7 mouse cellular contexts compared by ENCODE assay signal in the genomic region with DNA sequence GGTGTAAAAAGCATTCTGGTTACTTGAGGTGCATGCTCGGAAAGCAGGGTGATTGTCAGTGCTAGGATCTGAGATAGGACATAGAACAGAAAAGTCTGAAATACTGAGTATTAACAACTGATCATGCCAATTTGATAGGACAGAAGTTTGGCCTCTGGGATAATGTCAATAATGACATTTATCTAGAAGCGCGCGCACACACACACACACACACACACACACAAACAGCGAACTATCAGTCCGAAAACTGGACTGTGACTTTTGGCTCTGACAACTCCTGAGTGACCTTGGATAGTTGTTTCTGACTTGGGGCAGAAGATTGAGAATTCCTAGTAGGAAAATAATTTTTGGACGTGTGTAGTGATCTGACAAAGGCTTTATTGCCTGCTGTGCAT. TPM values are rescaled to one million over a fixed set of nuclear protein-coding genes. Genes with fewer than 3 reads are reported as not detected.
DNase-seq lines count a peak whose midpoint lies in the region; ATAC-seq and TF ChIP-seq lines count a peak whose summit lies in the region.

No protein-coding gene starts in this region.

- no peak overlapping the region for H3K27ac ChIP-seq in lung, postnatal 0 days (ENCODE audit: low read length)
- no peak overlapping the region for H3K27ac ChIP-seq in forebrain, embryonic 11.5 days (ENCODE audit: low read depth, low read length)
- H3K27ac ChIP-seq in limb, embryonic 11.5 days (replicated peaks; ENCODE audit: low read depth, low read length) = no peak overlapping the region
- no peak overlapping the region for H3K27ac ChIP-seq in small intestine, adult 2 months (ENCODE audit: insufficient read depth, low read depth, low read length)

- TF ChIP-seq EP300 in lung, postnatal 0 days (IDR thresholded peaks at IDR 0.05) = no peak

- H3K9me3 ChIP-seq in lung, postnatal 0 days (ENCODE audit: low read length) = no peaks in the 10 kb centered on the region
- H3K9me3 ChIP-seq in forebrain, embryonic 11.5 days (ENCODE audit: control insufficient read depth, low read length) = no peaks in the 10 kb centered on the region
- H3K9me3 ChIP-seq in limb, embryonic 11.5 days (ENCODE audit: control insufficient read depth, low read length) = no peaks in the 10 kb centered on the region

- peak; percentile 31 for DNase-seq in lung, postnatal 0 days (ENCODE audit: low spot score)
- no peak for DNase-seq in lung, adult 18-20 months
- no peak for DNase-seq in forebrain, embryonic 11.5 days (ENCODE audit: low spot score)
- DNase-seq in limb, embryonic 11.5 days (ENCODE audit: low spot score) = no peak
- no peak for DNase-seq in left cerebral cortex, adult 11 months (ENCODE audit: low spot score)

- H3K36me3 ChIP-seq in lung, postnatal 0 days (ENCODE audit: insufficient read depth, low read length) = no peaks in the 10 kb centered on the region
- H3K36me3 ChIP-seq in forebrain, embryonic 11.5 days (ENCODE audit: control insufficient read depth, insufficient read depth, low read length) = no peaks in the 10 kb centered on the region
- H3K36me3 ChIP-seq in limb, embryonic 11.5 days (ENCODE audit: control insufficient read depth, insufficient read depth, low read length) = no peaks in the 10 kb centered on the region
- no peaks in the 10 kb centered on the region for H3K36me3 ChIP-seq in small intestine, adult 2 months (ENCODE audit: control insufficient read depth, insufficient read depth, low read length)

- ATAC-seq in lung, postnatal 0 days = no peak
- ATAC-seq in forebrain, embryonic 11.5 days (replicated peaks; ENCODE audit: low FRiP score) = no peak
- no peak for ATAC-seq in limb, embryonic 11.5 days (ENCODE audit: insufficient number of reproducible peaks, low FRiP score, low TSS enrichment, low read depth)
- ATAC-seq in granulocyte monocyte progenitor cell, adult 5-6 weeks (replicated peaks; ENCODE audit: poor library complexity, severe bottlenecking) = no peak

- no peak for TF ChIP-seq CTCF in lung, postnatal 0 days (IDR thresholded peaks at IDR 0.05)
- no peak for TF ChIP-seq CTCF in small intestine, adult 2 months (IDR thresholded peaks at IDR 0.05; ENCODE audit: extremely low read depth, insufficient read length, insufficient replicate concordance, low read depth, low read length)

- H3K4me2 ChIP-seq in lung, postnatal 0 days (replicated peaks; ENCODE audit: low read depth, low read length) = peak overlapping the region; percentile 95
- H3K4me2 ChIP-seq in forebrain, embryonic 11.5 days (ENCODE audit: low read depth, low read length, severe bottlenecking) = peak overlapping the region; percentile 87
- H3K4me2 ChIP-seq in limb, embryonic 11.5 days (ENCODE audit: low read depth, severe bottlenecking) = peak overlapping the region; percentile 81

- no peaks in the 10 kb centered on the region for H3K27me3 ChIP-seq in lung, postnatal 0 days (replicated peaks; ENCODE audit: insufficient read depth, low read length)
- H3K27me3 ChIP-seq in forebrain, embryonic 11.5 days (ENCODE audit: control insufficient read depth, insufficient read depth, low read length) = no peaks in the 10 kb centered on the region
- H3K27me3 ChIP-seq in limb, embryonic 11.5 days (ENCODE audit: control insufficient read depth, insufficient read depth, low read length) = no peaks in the 10 kb centered on the region
- H3K27me3 ChIP-seq in small intestine, adult 2 months (ENCODE audit: control insufficient read depth, insufficient read depth, low read length) = no peaks in the 10 kb centered on the region

- peak overlapping the region; percentile 74 for H3K9ac ChIP-seq in lung, postnatal 0 days (replicated peaks; ENCODE audit: low read depth)
- peak overlapping the region; percentile 88 for H3K9ac ChIP-seq in forebrain, embryonic 11.5 days (ENCODE audit: low read length)
- peak overlapping the region; percentile 89 for H3K9ac ChIP-seq in limb, embryonic 11.5 days (ENCODE audit: low read length)

- peaks cover 4% of the 10 kb centered on the region; the same call in 1 of the 2 replicates for H3K4me1 ChIP-seq in lung, postnatal 0 days (ENCODE audit: insufficient read depth, low read depth, low read length)
- peaks cover 5% of the 10 kb centered on the region; the same call in 1 of the 2 replicates for H3K4me1 ChIP-seq in forebrain, embryonic 11.5 days (replicated peaks; ENCODE audit: control insufficient read depth, insufficient read depth, low read length)
- 0 out of 2 replicates have a peak, but pooled peaks cover 10% of the 10 kb centered on the region for H3K4me1 ChIP-seq in limb, embryonic 11.5 days (ENCODE audit: control insufficient read depth, insufficient read depth, low read length)
- peaks cover 8% of the 10 kb centered on the region for H3K4me1 ChIP-seq in small intestine, adult 2 months (ENCODE audit: control insufficient read depth, insufficient read depth, insufficient read length, low read length)

- 15% methylated on average over 7 of the region's 7 CpGs for WGBS in lung, postnatal 0 days
- WGBS in forebrain, embryonic 11.5 days = 32% methylated on average over 7 of the region's 7 CpGs
- 43% methylated on average over 7 of the region's 7 CpGs for WGBS in limb, embryonic 11.5 days
- WGBS in small intestine, adult 2 months = 11% methylated on average over 7 of the region's 7 CpGs

- no peak for TF ChIP-seq POLR2A in small intestine, adult 2 months (IDR thresholded peaks at IDR 0.05; ENCODE audit: low read depth, low read length)

- peak overlapping the region; percentile 74 for H3K4me3 ChIP-seq in lung, postnatal 0 days (ENCODE audit: low read depth, low read length)
- peak overlapping the region; percentile 85 for H3K4me3 ChIP-seq in forebrain, embryonic 11.5 days (ENCODE audit: low read depth, low read length)
- peak overlapping the region; percentile 92 for H3K4me3 ChIP-seq in limb, embryonic 11.5 days (ENCODE audit: low read depth, low read length)
- peak overlapping the region; percentile 82 for H3K4me3 ChIP-seq in small intestine, adult 2 months (ENCODE audit: low read depth, low read length)

RNA-seq across cellular contexts. Expression of gene Gm20503, which starts 0.8 kb away (rescaled TPM):
- 18.9 and 23.2 TPM in 2 replicates for polyA plus RNA-seq in lung, postnatal 0 days (2015; fragmentation: Nextera tagmentation; extraction: Ambion mirVana)
- polyA plus RNA-seq in forebrain, embryonic 11.5 days (2014; fragmentation: Nextera tagmentation; extraction: Ambion mirVana) = 6.5 and 7.0 TPM in 2 replicates
- 9.7 TPM in 2 replicates for polyA plus RNA-seq in limb, embryonic 11.5 days (2014; fragmentation: Nextera tagmentation; extraction: Ambion mirVana)
- 0.96 TPM in 1 of 2 replicates, not detected in the other for polyA plus RNA-seq in small intestine, adult 2 months (2012; rRNA removed)
- total RNA-seq in granulocyte monocyte progenitor cell, adult 5-6 weeks (2014; fragmentation: Nextera tagmentation) = not detected in 2 replicates
- not detected in 2 replicates for total RNA-seq in granulocyte monocyte progenitor cell, adult 5-6 weeks (2017)

RNA-seq across cellular contexts. Expression of gene Dnajc25, which starts 8.9 kb away (rescaled TPM):
- polyA plus RNA-seq in lung, postnatal 0 days (2015; fragmentation: Nextera tagmentation; extraction: Ambion mirVana) = 14.1 and 16.6 TPM in 2 replicates
- 6.6 and 7.7 TPM in 2 replicates for polyA plus RNA-seq in forebrain, embryonic 11.5 days (2014; fragmentation: Nextera tagmentation; extraction: Ambion mirVana)
- polyA plus RNA-seq in limb, embryonic 11.5 days (2014; fragmentation: Nextera tagmentation; extraction: Ambion mirVana) = 7.4 and 8.9 TPM in 2 replicates
- 4.2 and 4.7 TPM in 2 replicates for polyA plus RNA-seq in small intestine, adult 2 months (2012; rRNA removed)
- total RNA-seq in granulocyte monocyte progenitor cell, adult 5-6 weeks (2014; fragmentation: Nextera tagmentation) = 12.9 and 13.8 TPM in 2 replicates
- total RNA-seq in granulocyte monocyte progenitor cell, adult 5-6 weeks (2017) = 32.7 and 42.5 TPM in 2 replicates

RNA-seq across cellular contexts. Expression of gene Ptgr1, which starts 16.9 kb away (rescaled TPM):
- 21.6 and 23.5 TPM in 2 replicates for polyA plus RNA-seq in lung, postnatal 0 days (2015; fragmentation: Nextera tagmentation; extraction: Ambion mirVana)
- polyA plus RNA-seq in forebrain, embryonic 11.5 days (2014; fragmentation: Nextera tagmentation; extraction: Ambion mirVana) = 16.6 and 16.8 TPM in 2 replicates
- polyA plus RNA-seq in limb, embryonic 11.5 days (2014; fragmentation: Nextera tagmentation; extraction: Ambion mirVana) = 24.4 and 25.9 TPM in 2 replicates
- 9.9 and 11.2 TPM in 2 replicates for polyA plus RNA-seq in small intestine, adult 2 months (2012; rRNA removed)
- total RNA-seq in granulocyte monocyte progenitor cell, adult 5-6 weeks (2014; fragmentation: Nextera tagmentation) = 56.5 and 58.2 TPM in 2 replicates
- 67.6 and 68.5 TPM in 2 replicates for total RNA-seq in granulocyte monocyte progenitor cell, adult 5-6 weeks (2017)

RNA-seq across cellular contexts. Expression of gene Gng10, which starts 31.1 kb away (rescaled TPM):
- 38.4 TPM in 2 replicates for polyA plus RNA-seq in lung, postnatal 0 days (2015; fragmentation: Nextera tagmentation; extraction: Ambion mirVana)
- 83.2 and 92.6 TPM in 2 replicates for polyA plus RNA-seq in forebrain, embryonic 11.5 days (2014; fragmentation: Nextera tagmentation; extraction: Ambion mirVana)
- polyA plus RNA-seq in limb, embryonic 11.5 days (2014; fragmentation: Nextera tagmentation; extraction: Ambion mirVana) = 118 and 124 TPM in 2 replicates
- 7.1 and 13.0 TPM in 2 replicates for polyA plus RNA-seq in small intestine, adult 2 months (2012; rRNA removed)
- total RNA-seq in granulocyte monocyte progenitor cell, adult 5-6 weeks (2014; fragmentation: Nextera tagmentation) = 184 and 195 TPM in 2 replicates
- 90.0 and 112 TPM in 2 replicates for total RNA-seq in granulocyte monocyte progenitor cell, adult 5-6 weeks (2017)
